In genomic region chr2:152686806-152687267, GRCm38 (mm10) we compare ENCODE assay signal across 8 mouse cellular contexts. TPM values are rescaled to one million over a fixed set of nuclear protein-coding genes. Genes with fewer than 3 reads are reported as not detected.
DNase-seq lines count a peak whose midpoint lies in the region; ATAC-seq and TF ChIP-seq lines count a peak whose summit lies in the region.

Mcts2 (plus strand) TSS chr2:152687035.

- ATAC-seq in Patski = peak; percentile 80
- peak; percentile 95 for ATAC-seq in lung, embryonic 15.5 days (ENCODE audit: borderline replicate concordance, extremely low read depth, low FRiP score, low TSS enrichment)
- ATAC-seq in inflammation-experienced regulatory T-cells, adult 6 months = no peak

- CTCF ChIA-PET in Patski (lab: Charles Lee) = interaction anchor here (0.8 to 3.1 kb wide), 2 partner anchors 9 to 15 kb away, joined by 4 to 8 read pairs; no protein-coding TSS in a partner anchor

- H3K4me3 ChIP-seq in cerebellum, adult 2 months (replicated peaks; ENCODE audit: insufficient read depth, low read depth, low read length) = peak within 1 kb of the TSS; percentile 56
- peak within 1 kb of the TSS; percentile 47 for H3K4me3 ChIP-seq in lung, embryonic 15.5 days

- H3K4me2 ChIP-seq in lung, embryonic 15.5 days = peak within 1 kb of the TSS; percentile 55

- peak within 1 kb of the TSS; percentile 23 for H3K9ac ChIP-seq in lung, embryonic 15.5 days

- H3K27ac ChIP-seq in cerebellum, adult 2 months (ENCODE audit: insufficient read depth, low read length) = peak within 1 kb of the TSS; percentile 65; the same call in 1 of the 2 replicates
- H3K27ac ChIP-seq in lung, embryonic 15.5 days = peak within 1 kb of the TSS; percentile 51

- peaks cover 90% of the 10 kb centered on the region for H3K36me3 ChIP-seq in lung, embryonic 15.5 days

- DNase-seq in Patski (ENCODE audit: low read depth, low spot score) = no peak
- DNase-seq in cerebellum, adult 2 months = peak; percentile 92 to 97
- peak; percentile 92 for DNase-seq in forelimb bud, embryonic 11.5 days (ENCODE audit: low read depth, low spot score)
- peak; percentile 96 for DNase-seq in heart, postnatal 4 days
- DNase-seq in layer of hippocampus, adult 9-11 months = peak; percentile 96
- peak; percentile 99 for DNase-seq in retina, postnatal 1 day

- POLR2A ChIA-PET in Patski (lab: Charles Lee) = no interaction called here

- H3K27me3 ChIP-seq in Patski = no peaks in the 10 kb centered on the region
- H3K27me3 ChIP-seq in cerebellum, adult 2 months (ENCODE audit: control insufficient read depth, insufficient read depth, low read length) = no peaks in the 10 kb centered on the region
- H3K27me3 ChIP-seq in lung, embryonic 15.5 days = no peaks in the 10 kb centered on the region

- no peak for TF ChIP-seq CTCF in Patski (IDR thresholded peaks at IDR 0.05)
- TF ChIP-seq CTCF in cerebellum, adult 2 months (IDR thresholded peaks at IDR 0.05; ENCODE audit: borderline replicate concordance, insufficient read depth, low read depth, low read length) = no peak

- no peaks in the 10 kb centered on the region for H3K4me1 ChIP-seq in cerebellum, adult 2 months (ENCODE audit: control insufficient read depth, insufficient read depth, low read length)
- peaks cover 6% of the 10 kb centered on the region; the same call in 1 of the 2 replicates for H3K4me1 ChIP-seq in lung, embryonic 15.5 days

- WGBS in cerebellum, adult 2 months = 52% methylated on average over 45 of the region's 45 CpGs
- WGBS in lung, embryonic 15.5 days = 48% methylated on average over 45 of the region's 45 CpGs

- no peaks in the 10 kb centered on the region for H3K9me3 ChIP-seq in lung, embryonic 15.5 days

- peak; percentile 71 for TF ChIP-seq POLR2A in cerebellum, adult 2 months (IDR thresholded peaks at IDR 0.05; ENCODE audit: borderline replicate concordance, insufficient read depth, low read length)

- in situ Hi-C loops in Patski (cut with MboI; ENCODE audit: low pct_unique_long_range_greater_than_20kb) = loop anchor here (25.0 kb wide), 1 partner anchor 775 kb away; the partner anchor contains the start of gene Angpt4

RNA-seq across cellular contexts. Expression of gene Mcts2, which starts in this region (rescaled TPM):
- polyA plus RNA-seq in Patski (2021) = 19.9 TPM
- 19.2 and 19.9 TPM in 2 replicates for polyA plus RNA-seq in cerebellum, adult 2 months (2012; rRNA removed)
- total RNA-seq in heart, postnatal 4 days (2021) = 10 to 100 TPM; 19.9 to 20.2 TPM
- polyA plus RNA-seq in lung, embryonic 15.5 days (2015; fragmentation: Nextera tagmentation; extraction: Ambion mirVana) = 27.1 and 28.5 TPM in 2 replicates
- polyA plus RNA-seq in inflammation-experienced regulatory T-cells, adult 6 months (2017; shearing (Covaris generic)) = 1 to 10 TPM; 2.4 to 3.7 (median 2.5) TPM
